Mouse (Mus musculus) embryonic facial prominence, embryonic 11.5 days (tissue): Measurements from ENCODE around the gene Eral1. TPM values are rescaled to one million over a fixed set of nuclear protein-coding genes. Genes with fewer than 3 reads are reported as not detected.
A peak's percentile ranks its signal among the peaks of the same experiment; 100 is the strongest.

Experiments
- ATAC-seq: fragments of 200-750 bp; cut with Nextera tagmentation; replicated peaks from 2 replicates; pipeline ENCODE4 v1.8.0; 2017; ENCODE audit warnings: low read depth; ENCODE audit not compliant: insufficient number of reproducible peaks, low FRiP score, low TSS enrichment
- DNase-seq: peaks from one replicate; pipeline ENCODE4 v3.0.0-alpha.2; 2015; ENCODE audit warnings: low spot score
- H3K27ac ChIP-seq: fragments of 300-500 bp; sonication (generic); replicated peaks from 2 replicates; pipeline ENCODE4 v1.5.1; 2014; ENCODE audit warnings: mild to moderate bottlenecking, low read depth, low read length, control low read depth
- H3K27me3 ChIP-seq: fragments of 300-500 bp; sonication (generic); 2 replicates; pipeline ENCODE4 v1.6.1; 2014; ENCODE audit warnings: mild to moderate bottlenecking, low read length, moderate library complexity, mixed read lengths; ENCODE audit not compliant: control insufficient read depth, insufficient read depth
- H3K36me3 ChIP-seq: fragments of 300-500 bp; sonication (generic); replicated peaks from 2 replicates; pipeline ENCODE4 v1.6.1; 2014; ENCODE audit warnings: low read depth, mild to moderate bottlenecking, low read length, moderate library complexity, mixed read lengths; ENCODE audit not compliant: control insufficient read depth, insufficient read depth
- H3K4me1 ChIP-seq: fragments of 300-500 bp; sonication (generic); 2 replicates; pipeline ENCODE4 v1.6.1; 2014; ENCODE audit warnings: low read length, mixed read lengths; ENCODE audit not compliant: control insufficient read depth, insufficient read depth
- H3K4me2 ChIP-seq: fragments of 300-500 bp; sonication (generic); 2 replicates; pipeline ENCODE4 v1.6.1; 2014; ENCODE audit warnings: low read depth, mild to moderate bottlenecking, control low read depth, low read length, moderate library complexity
- H3K4me3 ChIP-seq: fragments of 300-500 bp; sonication (generic); 2 replicates; pipeline ENCODE4 v1.5.1; 2014; ENCODE audit warnings: low read depth, low read length, control low read depth
- H3K9ac ChIP-seq: fragments of 300-500 bp; sonication (generic); replicated peaks from 2 replicates; pipeline ENCODE4 v1.6.1; 2014; ENCODE audit warnings: mild to moderate bottlenecking, control low read depth, low read length
- H3K9me3 ChIP-seq: fragments of 300-500 bp; sonication (generic); replicated peaks from 2 replicates; pipeline ENCODE4 v1.6.1; 2016; ENCODE audit warnings: mild to moderate bottlenecking, low read length, inconsistent platforms, mixed read lengths; ENCODE audit not compliant: control insufficient read depth
- WGBS: fragments of 180-500 bp; shearing (Covaris S2); extraction: QIAGEN DNeasy Blood & Tissue Kit; methylation state at CpG from one replicate; pipeline ENCODE4 v1.1.7; 2014; 5-methylcytosine and 5-hydroxymethylcytosine counted together
- polyA plus RNA-seq: library from polyadenylated mRNA; unstranded; fragments of >200 nt; fragmentation: Nextera tagmentation; extraction: Ambion mirVana; gene quantifications from 2 replicates; pipeline ENCODE4 v1.2.1, GENCODE M21; 2014

Eral1 gene
- polyA plus RNA-seq, 1 experiment from 2014 or later, result 37.5 TPM

- Histone ChIP-seq H3K4me2 (no peak overlapping the region), H3K9me3 (no peaks in the 10 kb centered on the region), H3K4me3 (no peak overlapping the region), H3K27ac (no peak overlapping the region), H3K9ac (no peak overlapping the region), H3K27me3 (no peaks in the 10 kb centered on the region), H3K36me3 (no peaks in the 10 kb centered on the region), H3K4me1 (peaks cover 2% of the 10 kb centered on the region; the same call in 1 of the 2 replicates)
- DNase-seq (no peak), ATAC-seq (no peak)
Observed at GRCm38 (mm10) chr11:78118467-78118866, 38.3 kb upstream of the Eral1 start.

- Histone ChIP-seq H3K27ac (no peak overlapping the region; the same call in 1 of the 2 replicates), H3K4me2 (peak overlapping the region; percentile 45), H3K4me3 (peak overlapping the region; percentile 59), H3K27me3 (no peaks in the 10 kb centered on the region), H3K4me1 (peaks cover 2% of the 10 kb centered on the region; the same call in 1 of the 2 replicates), H3K36me3 (no peaks in the 10 kb centered on the region), H3K9ac (peak overlapping the region; percentile 78), H3K9me3 (no peaks in the 10 kb centered on the region)
- ATAC-seq (no peak), DNase-seq (peak; percentile 12)
- WGBS, result 13% methylated on average over 5 of the region's 5 CpGs
Observed at GRCm38 (mm10) chr11:78116146-78116410, 35.9 kb upstream of the Eral1 start.

GRCm38 (mm10) chr11:78115367-78116145 lies 35.4 kb upstream of the Eral1 start:
- Histone ChIP-seq H3K9me3 (no peaks in the 10 kb centered on the region), H3K27me3 (no peaks in the 10 kb centered on the region), H3K36me3 (no peaks in the 10 kb centered on the region), H3K27ac (peak overlapping the region; percentile 86), H3K4me1 (peaks cover 2% of the 10 kb centered on the region; the same call in 1 of the 2 replicates), H3K4me3 (peak overlapping the region; percentile 59), H3K4me2 (peak overlapping the region; percentile 68), H3K9ac (peak overlapping the region; percentile 78)
- ATAC-seq, result peak; percentile 100
- DNase-seq, result peak; percentile 98
- WGBS, result 1% methylated on average over 32 of the region's 37 CpGs

- H3K27ac ChIP-seq, result peak overlapping the region; percentile 86
- no peaks in the 10 kb centered on the region for H3K36me3 ChIP-seq
- H3K4me1 ChIP-seq, result peaks cover 2% of the 10 kb centered on the region; the same call in 1 of the 2 replicates
- DNase-seq, result no peak
- 9% methylated on average over 19 of the region's 19 CpGs for WGBS
- H3K9ac ChIP-seq, result peak overlapping the region; percentile 77
- peak overlapping the region; percentile 59 for H3K4me3 ChIP-seq
- no peaks in the 10 kb centered on the region for H3K9me3 ChIP-seq
- ATAC-seq, result no peak
- peak overlapping the region; percentile 68 for H3K4me2 ChIP-seq
- no peaks in the 10 kb centered on the region for H3K27me3 ChIP-seq
Observed at GRCm38 (mm10) chr11:78114676-78115366, 34.6 kb upstream of the Eral1 start.

GRCm38 (mm10) chr11:78113616-78114015 lies 33.4 kb upstream of the Eral1 start:
- Histone ChIP-seq H3K27ac (no peak overlapping the region), H3K9ac (no peak overlapping the region)

GRCm38 (mm10) chr11:78104501-78104900 lies 24.3 kb upstream of the Eral1 start:
- ATAC-seq (no peak), DNase-seq (no peak)
- H3K4me3 ChIP-seq, result no peak overlapping the region
- WGBS, result 91% methylated on average over 5 of the region's 5 CpGs
- no peaks in the 10 kb centered on the region for H3K36me3 ChIP-seq
- H3K4me1 ChIP-seq, result no peaks in the 10 kb centered on the region
- H3K9ac ChIP-seq, result no peak overlapping the region
- H3K4me2 ChIP-seq, result no peak overlapping the region
- no peaks in the 10 kb centered on the region for H3K9me3 ChIP-seq
- no peaks in the 10 kb centered on the region for H3K27me3 ChIP-seq
- H3K27ac ChIP-seq, result no peak overlapping the region

More at GRCm38 (mm10) chr11:78113616-78114015, 33.4 kb upstream of the Eral1 start:
- Histone ChIP-seq H3K4me2 (no peak overlapping the region), H3K9me3 (no peaks in the 10 kb centered on the region), H3K27me3 (no peaks in the 10 kb centered on the region), H3K4me1 (peaks cover 2% of the 10 kb centered on the region; the same call in 1 of the 2 replicates), H3K4me3 (no peak overlapping the region), H3K36me3 (no peaks in the 10 kb centered on the region)
- WGBS, result 97% methylated on average over 2 of the region's 2 CpGs
- no peak for DNase-seq
- no peak for ATAC-seq

GRCm38 (mm10) chr11:78102958-78103747 lies 23.0 kb upstream of the Eral1 start:
- Histone ChIP-seq H3K27ac (no peak overlapping the region), H3K9me3 (no peaks in the 10 kb centered on the region), H3K36me3 (no peaks in the 10 kb centered on the region), H3K4me1 (no peaks in the 10 kb centered on the region), H3K27me3 (no peaks in the 10 kb centered on the region), H3K4me2 (no peak overlapping the region), H3K4me3 (no peak overlapping the region), H3K9ac (no peak overlapping the region)
- WGBS, result 66% methylated on average over 5 of the region's 5 CpGs
- ATAC-seq (no peak), DNase-seq (no peak)
